Mouse (Mus musculus): ENCODE data around the gene Olfr395.
"Not testable (repeated sequence)": the region's sequence is repeated elsewhere in the genome, so short reads cannot be mapped to it uniquely, and the experiment has no call there.

Gene Olfr395

DNA sequence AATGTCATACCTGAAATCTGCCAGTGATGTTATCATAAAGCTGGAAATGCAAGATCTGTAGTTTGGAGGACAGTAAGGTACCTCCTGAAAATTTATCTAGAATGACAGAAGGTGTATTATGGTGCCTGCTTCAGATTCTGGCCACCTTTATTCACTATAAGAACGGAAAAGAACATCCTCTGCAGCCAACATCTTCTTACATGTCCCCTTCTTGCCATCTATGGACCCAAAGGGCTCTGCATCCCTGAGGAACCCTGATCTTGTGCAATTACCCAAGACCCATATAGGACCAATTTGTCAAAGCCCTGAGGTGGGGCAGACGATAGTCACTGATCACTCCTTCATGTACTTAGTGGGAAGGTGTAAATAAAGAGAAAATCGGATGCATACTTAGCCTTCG is at the start of gene Olfr395:
TSS of gene Olfr395 (minus strand) at position 101 of the 400 bp plus-strand sequence.
- not testable (repeated sequence) for DNase-seq (ENCODE audit: extremely low spot score, low read depth, low spot score)

DNA sequence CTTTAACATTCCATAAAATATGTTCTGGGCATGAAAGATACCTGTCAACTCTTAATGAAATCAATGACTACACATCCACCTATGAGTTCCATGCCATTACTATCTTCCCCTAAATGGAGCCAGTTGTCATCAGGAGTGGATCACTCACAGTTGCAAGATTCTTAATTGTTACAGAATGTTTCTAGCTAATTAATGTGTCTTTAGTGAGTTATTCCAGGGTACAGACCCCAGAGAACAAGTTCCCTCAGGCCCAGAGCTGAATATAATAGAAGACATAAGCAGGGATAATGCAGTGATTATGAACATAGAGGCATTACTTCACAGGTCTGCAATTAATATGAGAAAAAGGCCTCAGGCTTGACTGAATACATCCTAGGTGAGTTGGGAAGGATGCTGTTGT is 27.3 kb upstream of the Olfr395 start, which contains the start of gene Olfr23:
TSS of gene Olfr23 (plus strand) at position 301 of the 400 bp plus-strand sequence.
- DNase-seq (ENCODE audit: extremely low spot score, low read depth, low spot score): no peak

DNA sequence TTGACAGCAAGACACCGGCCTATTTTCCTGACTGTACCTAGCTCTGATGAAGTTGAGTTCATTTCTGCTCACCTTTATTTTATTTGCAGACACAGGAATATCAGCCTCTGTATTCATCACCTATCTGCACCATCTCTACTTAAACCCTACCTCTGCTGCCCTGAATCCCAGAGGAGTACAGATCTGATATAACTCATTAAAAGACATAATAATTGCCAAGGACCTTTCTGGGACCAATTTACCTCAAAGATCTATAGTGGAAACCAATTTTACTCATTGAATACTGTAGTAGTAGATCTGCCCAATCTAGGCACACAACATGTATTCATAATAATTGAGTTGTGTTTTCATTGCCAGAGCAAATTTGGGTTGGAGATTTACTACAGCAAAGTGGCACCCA is 18.4 kb downstream of the Olfr395 start, which contains the start of gene Olfr394:
TSS of gene Olfr394 (minus strand) at position 101 of the 400 bp plus-strand sequence.
- DNase-seq (ENCODE audit: extremely low spot score, low read depth, low spot score): no peak
